15 mouse cellular contexts compared by ENCODE assay signal in the genomic region with DNA sequence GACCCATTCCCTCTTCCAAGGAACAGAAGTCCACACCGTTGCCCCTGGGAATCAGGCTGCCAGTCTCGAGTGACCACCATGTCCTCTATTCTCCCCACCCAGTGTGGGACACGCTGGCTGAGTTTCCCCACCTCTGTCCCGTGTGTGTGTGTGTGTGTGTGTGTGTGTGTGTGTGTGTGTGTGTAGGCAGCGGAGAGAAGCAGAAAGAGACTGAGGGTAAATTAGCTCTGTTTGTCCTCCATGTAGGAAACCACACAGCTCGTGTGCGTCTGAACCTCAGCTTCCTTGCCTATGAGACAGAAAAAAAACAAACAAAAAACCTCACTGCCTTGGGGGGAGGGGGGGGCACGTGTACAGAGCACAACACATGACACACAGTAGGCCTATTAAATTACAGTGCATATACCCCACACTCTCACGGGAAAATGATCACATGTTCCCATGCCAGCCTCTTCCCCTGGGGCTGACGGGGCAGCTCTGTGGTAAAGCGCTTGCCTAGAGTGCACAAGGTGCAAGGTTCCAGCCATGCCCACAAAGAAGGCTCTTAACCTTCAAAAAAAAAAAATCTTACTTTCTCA. TPM values are rescaled to one million over a fixed set of nuclear protein-coding genes. Genes with fewer than 3 reads are reported as not detected.
A peak's percentile ranks its signal among the peaks of the same experiment; 100 is the strongest.
DNase-seq lines count a peak whose midpoint lies in the region; ATAC-seq lines count a peak whose summit lies in the region.
"Had no signal": no experiment of that assay in that cellular context is flagged by ENCODE, and none has a peak within 500 bp of the region (broad histone marks: within the 10 kb centered on the region; RNA-seq: fewer than 3 reads in every experiment).

No protein-coding gene starts in this region.

- intact Hi-C loops in heart, postnatal 25 days (cut with DNase I), result loop anchor here (5.0 kb wide), 1 partner anchor 48 kb away; a partner anchor contains a TSS
- intact Hi-C loops in left cerebral cortex, postnatal 10 days (cut with DNase I), result loop anchor here (10.0 kb wide), 1 partner anchor 46 kb away; a partner anchor contains a TSS

- peak; percentile 31 for ATAC-seq in common myeloid progenitor, adult 5-6 weeks (replicated peaks; ENCODE audit: low read depth, poor library complexity, severe bottlenecking)
- ATAC-seq in frontal cortex, adult (ENCODE audit: low TSS enrichment), result no peak
- ATAC-seq: intestine, embryonic 16.5 days; midbrain, embryonic 15.5 days had no signal

- peak; percentile 65 for DNase-seq in thymus, postnatal 0 days (ENCODE audit: low spot score)
- DNase-seq in thymus, postnatal 10 days (ENCODE audit: low spot score in 2 of 2), result no peak
- DNase-seq in natural killer cell, adult 2 months (ENCODE audit: low spot score in 2 of 2), result peak; percentile 88 to 90
- DNase-seq in heart, postnatal 25 days (ENCODE audit: low spot score), result no peak
- no peak for DNase-seq in left cerebral cortex, postnatal 10 days (ENCODE audit: extremely low spot score in 1 of 2, low spot score in 2 of 2)
- DNase-seq: adrenal gland, adult 8-10 months; cerebellum, adult 2 months; embryo, embryonic 11 days; kidney, postnatal 10 days; layer of hippocampus, adult 9-11 months; lung, embryonic 14.5 days had no signal

RNA-seq across cellular contexts. Expression of a gene that starts 48.5 kb away (rescaled TPM):
- 56.8 and 58.2 TPM in 2 replicates for polyA plus RNA-seq in thymus, postnatal 0 days (2015; fragmentation: Nextera tagmentation; extraction: Ambion mirVana)
- 5.4 and 7.4 TPM in 2 replicates for total RNA-seq in common myeloid progenitor, adult 5-6 weeks (2017)
- 10 to 100 TPM; 48.2 to 50.2 TPM for total RNA-seq in heart, postnatal 25 days (2021)
- total RNA-seq in left cerebral cortex, postnatal 10 days (2021), result 10 to 100 TPM; 60.3 to 67.5 TPM

Comparison
In these comparisons a context has a peak if more than half of its experiments do, and no peak if none do; other contexts are left out.
1. DNase-seq: peak in thymus, postnatal 0 days (single experiment) and natural killer cell, adult 2 months (2 of 2); none in thymus, postnatal 10 days (0 of 2), heart, postnatal 25 days (single experiment) and left cerebral cortex, postnatal 10 days (0 of 2).